Mouse (Mus musculus) embryo, embryonic 11.5 days (tissue): ENCODE measurements around the gene Mnat1.
"Not testable (repeated sequence)": the region's sequence is repeated elsewhere in the genome, so short reads cannot be mapped to it uniquely, and the experiment has no call there.

Experiments used
- DNase-seq: peaks from one replicate; pipeline ENCODE4 v3.0.0-alpha.2; 2012; ENCODE audit warnings: low read depth, low spot score

The Mnat1 gene

DNA sequence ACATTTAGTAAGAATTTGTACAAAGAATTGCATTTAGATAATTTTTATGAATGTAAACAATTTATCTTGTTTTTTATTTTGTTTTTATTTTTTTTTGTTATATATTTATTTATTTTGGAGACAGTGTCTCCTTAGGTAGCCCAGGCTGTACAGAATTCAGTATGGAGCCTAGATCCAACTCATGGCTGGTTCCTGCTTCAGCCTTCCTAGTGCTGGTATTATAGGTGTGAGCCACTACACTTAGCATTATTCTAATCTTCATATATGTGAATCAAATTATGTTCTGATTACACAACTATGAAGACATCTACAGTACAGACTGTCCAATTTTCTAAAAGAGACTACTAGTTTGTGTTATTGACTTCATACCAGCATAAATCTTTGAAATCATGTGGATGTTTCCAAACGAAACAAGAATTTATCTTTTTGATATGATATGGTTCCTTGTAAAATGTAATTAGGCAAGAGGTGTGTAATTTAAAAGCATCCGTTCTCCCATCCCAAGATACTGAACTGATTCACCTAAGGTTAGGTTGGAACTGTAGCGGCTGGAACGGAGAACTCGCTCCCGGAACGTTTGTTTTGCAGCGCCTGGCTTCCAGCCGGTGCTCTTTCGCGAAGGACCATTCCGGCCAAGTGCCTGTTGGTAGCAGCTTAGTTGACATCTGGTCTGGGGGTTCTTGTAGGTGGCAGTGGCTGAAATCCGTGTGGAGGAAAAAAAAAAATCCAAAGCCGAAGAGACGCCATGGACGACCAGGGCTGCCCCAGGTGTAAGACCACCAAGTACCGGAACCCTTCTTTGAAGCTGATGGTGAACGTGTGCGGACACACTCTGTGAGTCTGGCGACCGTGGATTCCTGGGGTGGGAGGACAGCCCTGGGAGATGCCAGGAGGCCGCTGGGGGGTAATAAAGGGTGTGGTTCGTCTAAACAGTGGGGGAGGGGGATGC is at the start of gene Mnat1:
Mnat1 (plus strand) TSS at position 625 of the 949 bp plus-strand sequence.
- peak; percentile 76 for DNase-seq

GRCm38 (mm10) chr12:73081828-73082227 is 41.7 kb upstream of the Mnat1 start:
- not testable (repeated sequence) for DNase-seq

- DNase-seq, result no peak
These were observed 39.7 kb upstream of the Mnat1 start for GRCm38 (mm10) chr12:73083773-73084172.

DNA sequence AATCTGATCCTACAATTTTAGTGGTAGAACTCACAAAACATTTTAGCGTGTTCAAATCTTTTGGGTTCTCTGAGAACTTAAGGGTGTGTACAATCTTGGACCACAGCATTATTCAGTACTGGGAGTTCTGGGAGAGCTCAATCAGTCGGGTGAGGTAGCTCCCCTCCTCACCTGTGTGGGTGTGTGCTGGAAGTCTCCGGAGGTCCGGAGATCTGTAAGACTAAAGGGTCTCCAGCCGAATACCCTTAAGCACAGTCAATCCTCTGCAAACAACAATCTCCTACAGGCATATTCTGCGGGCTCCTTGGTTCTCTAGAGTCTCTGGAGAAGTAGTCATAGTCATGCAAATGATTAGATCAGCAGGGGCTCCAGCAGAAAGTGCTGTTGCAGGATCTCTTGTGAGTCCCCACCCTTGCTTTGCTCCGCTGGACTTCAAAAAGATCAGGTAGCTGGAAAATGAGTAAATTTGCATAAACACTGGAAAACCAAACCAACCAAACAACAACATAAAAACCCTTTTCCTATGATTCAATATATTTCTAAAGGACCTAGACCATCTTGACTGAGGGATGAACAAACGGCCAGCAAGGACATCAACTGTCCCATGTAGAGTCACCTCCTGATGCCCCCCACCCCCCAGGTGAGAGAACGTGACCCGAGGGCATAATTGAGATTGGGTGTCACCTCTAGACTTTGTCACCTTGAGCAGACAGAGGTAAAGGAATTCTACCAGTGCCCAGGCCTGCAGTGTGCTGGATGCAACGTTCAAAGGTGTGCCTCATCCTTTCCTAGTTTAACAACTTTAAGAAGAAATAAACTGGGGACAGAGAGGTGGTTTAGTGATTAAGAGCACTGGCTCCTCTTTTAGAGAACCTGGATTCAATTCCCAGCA is 37.5 kb upstream of the Mnat1 start:
- no peak for DNase-seq

DNA sequence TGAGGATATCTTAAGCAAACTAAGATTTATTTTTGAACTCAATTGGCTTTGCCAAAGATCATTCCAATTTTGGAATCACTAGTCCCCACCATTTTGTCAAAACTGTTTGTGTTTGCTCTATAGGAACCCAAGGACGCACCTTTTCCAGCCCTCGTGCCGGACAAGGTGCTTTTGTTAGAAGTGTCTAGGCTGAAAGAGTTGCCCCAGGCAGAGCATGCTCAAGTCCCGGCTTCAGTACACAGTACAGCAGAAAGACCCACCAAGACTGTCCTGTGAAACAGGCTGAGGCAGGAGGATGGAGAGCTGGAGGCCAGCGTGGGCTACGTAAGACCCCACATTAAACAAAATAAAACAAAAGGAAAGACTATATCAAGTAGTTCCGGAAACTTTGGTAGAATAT is 36.4 kb upstream of the Mnat1 start:
- DNase-seq, result no peak

DNA sequence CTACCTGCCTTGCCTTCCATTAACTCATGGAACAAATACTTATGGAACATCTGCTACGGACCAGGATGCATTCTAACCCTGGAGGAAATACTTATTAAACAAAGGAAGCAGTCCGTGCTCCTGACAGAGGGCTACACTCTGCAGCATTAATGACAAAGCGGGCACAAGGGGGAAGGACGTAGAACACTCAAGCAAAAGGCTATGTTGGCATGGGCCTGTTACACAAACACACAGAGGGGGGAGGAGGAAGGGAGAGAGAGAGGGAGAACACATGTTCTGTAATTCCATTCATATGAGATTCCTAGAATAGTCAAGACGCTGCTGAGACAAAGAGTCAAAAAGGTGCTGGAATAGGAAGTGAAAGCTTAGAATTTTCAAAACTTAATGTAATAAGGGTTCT is 35.0 kb upstream of the Mnat1 start:
- DNase-seq, result no peak

DNA sequence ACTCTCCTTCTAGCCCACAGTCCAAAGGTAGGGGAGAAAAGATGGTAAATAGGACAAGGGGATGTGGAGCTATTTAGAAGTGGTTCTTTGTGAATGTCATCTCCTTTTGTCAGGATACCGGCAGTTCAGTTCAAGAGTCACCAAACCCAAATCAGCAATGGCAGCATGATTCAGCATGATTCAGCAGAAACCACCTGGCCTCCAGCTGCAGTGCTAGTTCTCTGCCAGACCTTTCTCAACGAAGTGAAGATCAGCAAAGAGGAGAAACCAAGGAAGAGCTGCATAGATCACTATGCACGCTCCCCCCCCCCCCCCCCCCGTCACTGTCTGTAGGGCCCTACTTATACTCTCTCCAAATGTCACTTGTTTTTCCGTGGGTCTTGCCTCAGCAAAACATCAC is 34.6 kb upstream of the Mnat1 start:
- no peak for DNase-seq

GRCm38 (mm10) chr12:73090672-73091335 is 32.7 kb upstream of the Mnat1 start:
- DNase-seq, result no peak

GRCm38 (mm10) chr12:73094189-73094588 is 29.3 kb upstream of the Mnat1 start:
- DNase-seq, result no peak

- DNase-seq, result no peak
These were observed 28.9 kb upstream of the Mnat1 start for GRCm38 (mm10) chr12:73094605-73095004.

DNA sequence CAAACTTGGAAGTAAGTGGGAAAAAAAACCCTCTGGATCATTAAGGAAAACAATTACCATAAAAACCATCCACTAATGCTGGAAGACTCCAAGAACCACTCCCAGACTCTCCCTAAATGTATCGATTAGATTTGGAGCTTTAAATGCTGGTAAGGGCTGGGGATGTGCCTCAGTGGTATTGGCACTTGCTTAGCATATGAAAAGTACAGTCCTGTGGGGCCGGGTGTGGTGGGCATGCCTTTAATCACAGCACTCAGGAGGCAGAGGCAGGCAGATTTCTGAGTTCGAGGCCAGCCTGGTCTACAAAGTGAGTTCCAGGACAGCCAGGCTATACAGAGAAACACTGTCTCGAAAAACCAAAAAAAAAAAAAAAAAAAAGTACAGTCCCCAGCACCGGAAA is 27.3 kb upstream of the Mnat1 start:
- not testable (repeated sequence) for DNase-seq

DNA sequence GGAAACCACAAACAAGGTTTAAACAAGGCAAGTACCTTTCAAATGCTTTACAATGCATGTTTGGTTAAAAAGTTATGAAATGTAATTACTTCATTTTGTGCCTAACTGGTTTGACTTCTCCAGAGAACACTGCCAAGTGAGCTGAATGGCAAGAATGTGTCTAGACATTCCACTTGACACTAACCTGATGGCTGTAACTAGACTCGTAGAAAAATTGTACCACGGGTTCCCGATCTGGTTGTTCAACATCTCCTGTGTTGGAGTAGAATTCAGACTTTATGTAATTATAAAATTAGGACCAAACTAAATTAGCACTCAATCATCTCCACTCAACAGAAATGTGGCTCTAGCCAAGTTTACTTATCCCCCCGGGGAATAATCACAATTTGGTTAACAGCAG is 24.9 kb upstream of the Mnat1 start:
- no peak for DNase-seq

DNA sequence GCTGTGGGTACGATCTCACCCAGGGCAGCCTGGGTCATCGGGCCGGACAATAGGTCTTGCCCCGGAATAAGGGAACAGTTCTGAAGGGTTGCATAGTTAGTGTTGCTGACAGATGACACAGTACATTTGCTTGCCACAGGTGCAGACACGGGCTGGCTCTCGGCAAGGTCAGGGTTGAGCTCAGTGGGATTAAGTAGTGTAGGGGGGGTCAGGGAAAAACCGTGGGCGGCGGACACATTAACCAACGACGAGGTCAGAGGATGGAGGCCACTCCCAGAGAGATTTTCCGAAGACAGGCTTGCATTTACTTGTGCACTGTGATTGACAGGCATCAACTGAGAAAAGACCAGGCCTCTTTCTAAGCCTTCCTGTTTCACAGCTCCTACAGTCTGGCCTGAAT is 19.8 kb upstream of the Mnat1 start:
- DNase-seq, result no peak

- no peak for DNase-seq
These were observed 15.7 kb upstream of the Mnat1 start for GRCm38 (mm10) chr12:73107821-73108220.

GRCm38 (mm10) chr12:73110431-73111111 is 12.9 kb upstream of the Mnat1 start:
- peak; percentile 51 for DNase-seq

GRCm38 (mm10) chr12:73111561-73112325 is 11.8 kb upstream of the Mnat1 start:
- DNase-seq, result no peak

GRCm38 (mm10) chr12:73112326-73113087 is 11.0 kb upstream of the Mnat1 start:
- no peak for DNase-seq

DNA sequence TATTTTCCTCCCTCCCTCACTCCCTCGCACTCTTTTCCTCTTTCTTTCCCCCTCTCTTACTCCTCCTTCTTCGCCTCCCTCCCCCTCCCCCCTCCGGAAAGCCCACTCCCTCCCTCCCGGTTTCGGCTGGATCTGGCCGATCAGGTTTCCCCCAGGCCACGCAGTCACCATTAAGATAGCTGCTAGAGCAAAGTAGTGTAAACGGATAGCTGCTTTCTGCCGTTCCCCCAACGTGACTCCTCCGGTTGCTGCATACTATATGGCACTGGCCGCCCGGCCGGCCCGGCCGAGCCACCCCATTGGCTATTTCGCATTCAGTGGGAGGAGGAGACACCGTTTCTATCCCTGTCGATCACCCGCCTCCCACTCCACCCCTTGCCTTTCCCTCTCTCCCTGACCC is 10.3 kb upstream of the Mnat1 start, which contains the start of gene Six4:
Six4 (minus strand) TSS at position 261 of the 400 bp plus-strand sequence.
- peak; percentile 85 for DNase-seq

DNA sequence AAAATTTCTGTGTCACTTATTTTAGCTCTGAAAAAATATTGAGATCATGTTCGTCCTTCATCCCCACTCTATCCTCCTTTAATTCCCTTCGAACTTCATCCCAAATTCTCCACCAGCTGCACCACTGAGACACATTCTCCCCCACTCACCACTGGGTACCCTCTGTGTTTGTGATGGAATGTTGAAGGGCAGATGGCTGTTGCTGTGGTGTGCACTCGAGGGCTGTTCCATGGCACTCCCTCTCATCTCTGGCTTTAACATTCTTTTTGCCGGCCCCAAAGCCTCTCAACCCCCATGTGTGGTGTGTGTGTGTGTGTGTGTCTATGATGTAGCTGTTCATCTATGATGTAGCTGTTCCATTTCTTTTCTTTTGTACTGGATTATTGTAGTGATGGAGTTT is 1.7 kb downstream of the Mnat1 start:
- no peak for DNase-seq

GRCm38 (mm10) chr12:73140732-73141131 is 17.2 kb downstream of the Mnat1 start:
- DNase-seq, result no peak
